Mouse (Mus musculus) myocyte (in vitro differentiated cells): ENCODE results near the gene Rasa4.

Experiments
- MAX ChIP-seq: IDR thresholded peaks from one replicate; pipeline ENCODE4 v1.6.1; 2011; ENCODE audit warnings: low read depth, mild to moderate bottlenecking, control low read depth
- POLR2A ChIP-seq: IDR thresholded peaks from one replicate; pipeline ENCODE4 v1.6.1; 2011; ENCODE audit warnings: low read depth, mild to moderate bottlenecking, control low read depth, moderate library complexity; ENCODE audit not compliant: insufficient read length

DNA sequence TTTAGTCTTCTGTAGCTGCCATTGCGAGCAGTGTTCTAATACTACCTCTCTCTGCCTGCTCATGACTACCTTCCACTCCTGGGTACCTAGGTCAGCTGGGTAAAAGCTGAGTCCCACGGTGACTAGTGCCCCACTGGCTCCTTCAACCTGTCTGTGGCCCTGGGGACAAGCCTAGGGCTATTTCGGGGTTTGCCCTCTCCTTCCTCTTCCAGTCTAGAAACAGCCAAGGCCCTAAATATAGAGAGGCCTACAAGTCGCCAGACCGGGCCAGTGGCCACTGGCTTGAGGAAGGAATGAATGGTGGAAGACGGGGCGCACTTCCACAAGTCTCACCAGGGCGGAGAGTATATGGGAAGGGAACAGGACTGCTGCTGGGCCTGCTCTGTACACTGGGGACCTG, 2.6 kb downstream of the Rasa4 start:
- TF ChIP-seq MAX (no peak), POLR2A (no peak)
